Mouse (Mus musculus) brain, embryonic 14.5 days (tissue): ENCODE data around the gene Zcwpw1. TPM values are rescaled to one million over a fixed set of nuclear protein-coding genes. Genes with fewer than 3 reads are reported as not detected.
"Not testable (repeated sequence)": the region's sequence is repeated elsewhere in the genome, so short reads cannot be mapped to it uniquely, and the experiment has no call there.

Experiments used
- DNase-seq: peaks from one replicate; pipeline ENCODE4 v3.0.0-alpha.2; 2011; ENCODE audit warnings: low read depth
- CTCF ChIP-seq: fragments of 200-500 bp; IDR thresholded peaks from 2 replicates; pipeline ENCODE4 v1.5.1; 2012; ENCODE audit warnings: inconsistent platforms, mild to moderate bottlenecking, moderate library complexity, borderline replicate concordance; ENCODE audit not compliant: insufficient read depth, insufficient read length; ENCODE audit errors: extremely low read depth
- POLR2A ChIP-seq: fragments of 200-500 bp; IDR thresholded peaks from 2 replicates; pipeline ENCODE4 v1.6.1; 2012; ENCODE audit warnings: mild to moderate bottlenecking, inconsistent platforms, borderline replicate concordance; ENCODE audit not compliant: poor library complexity, insufficient read depth, insufficient read length, severe bottlenecking; ENCODE audit errors: extremely low read depth
- polyA plus RNA-seq: library from polyadenylated mRNA; depleted of rRNA; stranded (reverse); fragments of >200 nt; gene quantifications from 2 replicates; pipeline ENCODE4 v1.2.3, GENCODE M21; 2012

Gene Zcwpw1
- polyA plus RNA-seq, 1 experiment, result 8.2 TPM

DNA sequence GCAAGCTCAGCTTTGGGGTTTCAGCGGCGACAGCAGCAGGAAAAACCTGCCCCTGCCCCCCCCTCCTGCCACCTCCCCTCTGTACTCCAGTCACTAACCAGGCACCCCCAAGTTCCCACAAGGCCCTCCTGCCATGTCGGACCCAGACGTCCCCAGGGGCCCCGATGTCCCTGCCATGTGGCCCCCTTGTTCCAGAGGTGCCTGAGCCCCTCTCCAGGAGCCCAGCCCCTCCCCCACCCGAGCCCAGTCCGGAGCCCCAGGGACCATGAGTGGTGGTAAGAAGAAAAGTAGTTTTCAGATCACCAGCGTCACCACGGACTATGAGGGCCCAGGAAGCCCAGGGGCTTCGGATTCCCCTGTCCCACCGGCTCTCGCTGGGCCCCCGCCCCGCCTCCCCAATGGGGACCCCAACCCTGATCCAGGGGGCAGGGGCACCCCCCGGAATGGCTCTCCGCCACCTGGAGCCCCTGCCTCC, 40.7 kb upstream of the Zcwpw1 start:
- DNase-seq, result no peak
- TF ChIP-seq CTCF (no peak), POLR2A (no peak)

DNA sequence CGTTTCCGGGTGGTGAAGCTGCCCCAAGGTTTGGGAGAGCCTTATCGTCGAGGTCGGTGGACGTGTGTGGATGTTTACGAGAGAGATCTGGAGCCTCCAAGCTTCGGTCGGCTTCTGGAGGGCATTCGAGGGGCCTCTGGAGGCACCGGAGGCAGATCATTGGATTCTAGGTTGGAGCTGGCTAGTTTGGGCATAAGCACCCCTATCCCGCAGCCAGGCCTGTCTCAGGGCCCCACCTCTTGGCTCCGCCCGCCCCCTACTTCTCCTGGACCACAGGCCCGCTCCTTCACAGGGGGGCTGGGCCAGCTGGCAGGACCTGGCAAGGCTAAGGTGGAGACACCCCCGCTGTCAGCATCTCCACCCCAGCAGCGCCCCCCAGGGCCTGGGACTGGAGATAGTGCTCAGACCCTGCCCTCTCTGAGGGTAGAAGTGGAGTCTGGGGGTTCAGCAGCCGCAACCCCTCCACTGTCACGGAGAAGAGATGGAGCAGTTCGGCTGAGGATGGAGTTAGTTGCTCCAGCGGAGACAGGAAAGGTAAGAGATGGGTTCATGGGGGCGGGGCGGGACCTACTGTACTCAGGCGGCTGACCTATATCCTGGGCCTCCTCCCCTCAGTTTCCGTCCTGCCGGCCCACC, 40.2 kb upstream of the Zcwpw1 start:
- peak; percentile 62 for DNase-seq
- TF ChIP-seq CTCF, result no peak

DNA sequence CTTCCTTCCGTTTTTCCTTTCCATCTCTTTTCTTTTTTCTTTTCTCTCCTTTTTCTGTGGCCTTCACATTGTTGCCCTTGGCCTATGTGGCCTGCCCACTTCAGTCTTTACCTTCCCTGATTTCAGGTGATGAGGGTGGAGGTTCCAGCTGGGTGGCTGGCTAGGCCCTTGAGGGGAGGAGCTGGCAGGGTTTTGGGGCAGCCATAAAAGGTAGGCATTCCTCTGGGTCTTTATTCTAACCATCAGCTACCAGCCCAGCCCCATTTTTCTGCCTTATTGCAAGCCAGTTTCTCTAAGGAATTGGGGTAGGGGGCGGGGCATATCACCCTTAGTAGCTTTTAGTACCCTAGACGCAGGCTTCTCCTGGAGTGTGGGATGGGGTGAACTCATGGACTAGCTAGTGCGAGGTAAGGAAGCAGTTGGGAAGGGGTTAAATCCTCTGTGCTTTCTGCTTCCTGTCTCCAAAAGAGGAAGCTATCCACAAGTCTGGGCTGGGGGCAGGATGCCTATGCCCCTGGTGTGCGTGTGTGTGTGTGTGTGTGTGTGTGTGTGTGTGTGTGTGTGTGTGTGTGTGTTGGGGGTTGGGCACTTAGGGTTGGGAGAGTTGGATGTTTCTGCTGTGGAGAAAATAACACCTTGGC, 39.3 kb upstream of the Zcwpw1 start:
- DNase-seq, result no peak
- no peak for TF ChIP-seq POLR2A
- TF ChIP-seq CTCF, result no peak

DNA sequence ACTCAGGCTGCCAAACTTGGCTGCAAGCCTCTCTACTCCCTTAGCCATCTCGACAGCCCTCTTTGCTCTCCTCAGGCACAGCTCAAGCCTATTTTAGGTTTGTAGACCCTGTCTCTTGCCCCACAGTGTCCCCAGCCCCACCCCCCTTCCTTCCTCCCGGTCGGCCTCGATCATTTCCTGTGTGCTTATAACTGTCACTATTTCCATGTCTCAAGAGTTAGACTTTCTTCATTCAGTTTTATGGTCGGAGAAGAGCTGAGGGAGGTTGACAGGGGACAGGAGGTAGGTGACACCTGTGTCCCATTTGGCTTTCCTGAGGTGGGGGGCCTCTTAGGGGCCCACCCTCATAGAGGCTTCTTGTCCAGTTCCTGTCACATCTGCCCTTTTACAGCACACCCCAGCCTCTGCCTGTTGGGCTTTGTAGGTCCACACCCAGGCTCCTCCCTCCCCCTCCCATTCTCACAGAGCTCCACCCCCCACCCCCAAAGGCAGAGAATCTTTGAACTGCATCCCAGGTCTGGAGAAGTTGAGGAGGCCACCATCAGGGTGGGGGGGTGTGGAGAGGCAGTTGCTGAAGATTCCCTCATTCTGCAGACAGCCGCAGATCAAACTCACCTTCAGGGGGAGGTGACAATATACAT, 38.3 kb upstream of the Zcwpw1 start:
- TF ChIP-seq POLR2A (no peak), CTCF (no peak)
- no peak for DNase-seq

DNA sequence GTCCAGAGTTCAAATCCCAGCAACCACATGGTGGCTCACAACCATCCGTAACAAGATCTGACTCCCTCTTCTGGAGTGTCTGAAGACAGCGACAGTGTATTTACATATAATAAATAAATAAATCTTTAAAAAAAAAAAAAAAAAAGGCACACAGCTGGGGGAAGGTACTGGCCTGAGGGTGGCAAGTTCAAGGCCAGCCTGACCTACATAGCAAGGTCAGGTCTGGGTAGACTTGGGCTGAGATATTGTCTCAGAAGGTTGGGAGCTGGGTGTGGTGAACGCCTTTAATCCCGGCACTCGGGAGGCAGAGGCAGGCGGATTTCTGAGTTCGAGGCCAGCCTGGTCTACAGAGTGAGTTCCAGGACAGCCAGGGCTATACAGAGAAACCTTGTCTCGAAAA, 37.4 kb upstream of the Zcwpw1 start:
- not testable (repeated sequence) for DNase-seq

DNA sequence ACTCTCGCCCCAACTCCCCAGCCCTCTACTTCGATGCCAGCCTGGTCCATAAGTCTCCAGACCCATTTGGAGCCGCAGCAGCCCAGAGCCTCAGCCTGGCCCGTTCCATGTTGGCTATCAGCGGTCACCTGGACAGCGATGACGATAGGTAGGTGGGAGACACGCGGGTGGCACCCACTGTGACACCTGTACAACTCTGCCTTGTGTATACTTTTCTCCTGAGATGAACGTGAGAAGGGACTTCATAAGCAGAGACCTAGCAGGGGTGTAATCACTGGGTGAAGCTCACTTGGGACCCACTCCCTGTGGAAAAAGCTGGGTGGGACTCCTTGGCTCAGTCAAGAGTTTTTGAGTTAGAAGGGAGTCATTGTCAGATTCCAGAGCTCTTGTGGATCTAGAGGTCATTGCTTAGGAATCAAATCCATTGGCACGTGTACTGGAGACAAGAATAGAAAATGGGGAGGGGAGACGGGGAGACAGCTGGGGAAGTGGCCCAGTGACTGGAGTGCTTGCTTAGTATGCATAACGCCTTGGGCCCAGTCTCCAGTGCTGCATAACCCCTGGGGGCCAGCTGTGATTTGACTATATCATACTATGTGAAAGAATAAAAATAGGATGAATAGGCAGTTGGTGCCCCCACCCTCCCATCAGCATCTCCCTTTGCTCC, 36.2 kb upstream of the Zcwpw1 start:
- DNase-seq, result no peak
- TF ChIP-seq POLR2A, result no peak
- TF ChIP-seq CTCF, result no peak

DNA sequence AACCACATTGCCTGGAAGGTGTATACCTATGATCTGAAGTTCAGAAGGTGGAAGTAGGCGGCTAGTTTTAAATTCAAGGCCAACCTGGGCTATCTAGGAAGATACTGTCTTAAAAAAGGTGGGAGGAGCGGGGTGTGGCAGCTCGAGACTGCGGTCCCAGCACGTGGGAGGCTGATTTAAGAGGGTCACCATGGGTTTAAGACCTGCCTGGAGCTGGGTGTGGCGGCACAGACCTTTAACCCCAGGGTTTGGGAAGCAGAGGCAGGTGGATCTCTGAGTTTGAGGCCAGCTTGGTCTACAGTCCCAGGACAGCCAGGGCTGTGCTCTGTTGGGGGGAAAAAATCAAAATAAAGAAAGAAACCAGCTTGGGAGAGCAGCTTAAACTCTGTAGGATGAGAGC, 35.6 kb upstream of the Zcwpw1 start:
- TF ChIP-seq POLR2A (no peak), CTCF (no peak)
- DNase-seq, result no peak

DNA sequence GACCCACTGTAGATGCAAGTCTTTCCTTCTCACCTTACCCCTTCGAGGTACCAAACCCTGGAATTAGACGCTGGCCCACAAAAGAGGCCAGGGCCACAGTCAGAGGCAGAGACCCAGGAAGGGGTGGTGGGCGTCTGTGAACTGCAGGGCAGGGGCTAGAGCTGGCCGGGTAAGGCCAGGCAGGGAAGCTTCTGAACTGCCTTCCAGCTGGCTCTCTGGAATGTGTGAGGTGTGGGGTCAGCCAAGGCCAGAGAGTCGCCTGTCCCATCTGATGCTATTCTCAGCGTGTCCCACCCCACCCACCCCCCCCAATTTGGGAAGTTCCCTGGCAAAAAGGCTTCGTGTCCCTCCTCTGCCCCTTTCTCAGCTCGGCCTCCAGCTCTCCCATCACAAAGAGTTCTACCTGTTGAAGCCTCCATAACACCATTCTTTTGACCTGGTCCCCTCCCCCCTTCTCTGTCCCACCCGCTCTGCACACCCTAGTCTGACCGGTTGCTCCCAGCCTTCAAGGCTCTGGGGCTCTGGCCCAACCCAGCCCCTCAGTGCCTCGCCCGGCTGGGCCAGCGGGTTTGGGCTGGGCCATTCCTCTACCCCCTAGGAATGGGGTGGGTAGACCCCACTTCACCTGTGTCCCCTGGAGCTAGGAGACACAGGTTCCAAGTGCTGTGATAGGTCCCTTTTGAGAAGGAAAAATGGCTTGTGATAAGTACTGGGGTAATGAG, 34.3 kb upstream of the Zcwpw1 start:
- no peak for DNase-seq
- TF ChIP-seq POLR2A (no peak), CTCF (no peak)

DNA sequence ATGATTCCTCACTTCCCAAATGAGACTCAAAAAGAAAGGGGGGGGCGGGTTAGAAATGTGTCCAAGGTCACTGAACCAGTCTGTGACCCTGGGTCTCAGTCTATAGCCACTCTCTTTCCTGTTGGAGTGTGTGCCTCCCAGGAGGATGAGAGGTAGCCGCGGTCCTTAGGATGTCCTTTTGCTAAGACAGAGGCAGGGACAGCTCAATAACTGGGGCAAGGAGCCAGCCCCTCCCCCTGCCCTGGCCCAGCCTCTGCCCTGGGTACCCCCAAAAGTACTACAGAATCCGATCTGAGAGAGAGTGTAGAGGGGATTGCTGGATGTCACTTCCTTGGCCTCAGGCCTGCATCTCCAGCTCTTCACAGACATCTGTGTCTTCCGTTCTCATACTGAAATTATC, 32.2 kb upstream of the Zcwpw1 start:
- DNase-seq, result no peak
- TF ChIP-seq CTCF (no peak), POLR2A (no peak)

DNA sequence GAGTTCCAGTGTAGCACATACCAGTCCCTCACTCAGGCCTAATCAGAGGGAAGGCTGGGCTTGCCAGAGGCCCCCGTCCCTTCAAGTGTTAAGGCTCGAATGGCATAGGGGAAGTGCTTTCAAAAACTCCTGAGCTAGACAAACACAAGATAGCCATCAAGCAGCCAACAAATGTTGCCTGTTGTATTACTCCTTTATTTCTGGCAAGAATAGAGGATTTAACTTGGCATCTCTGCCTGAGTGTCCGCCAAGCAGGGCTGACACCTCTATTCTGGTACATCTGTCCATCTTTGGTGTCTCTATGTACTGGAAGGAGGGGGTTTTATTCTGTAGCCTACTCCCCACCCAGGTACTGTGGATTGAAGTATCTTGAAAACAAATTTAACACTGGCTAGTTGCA, 31.5 kb upstream of the Zcwpw1 start:
- peak; percentile 59 for DNase-seq
- no peak for TF ChIP-seq CTCF
- no peak for TF ChIP-seq POLR2A

DNA sequence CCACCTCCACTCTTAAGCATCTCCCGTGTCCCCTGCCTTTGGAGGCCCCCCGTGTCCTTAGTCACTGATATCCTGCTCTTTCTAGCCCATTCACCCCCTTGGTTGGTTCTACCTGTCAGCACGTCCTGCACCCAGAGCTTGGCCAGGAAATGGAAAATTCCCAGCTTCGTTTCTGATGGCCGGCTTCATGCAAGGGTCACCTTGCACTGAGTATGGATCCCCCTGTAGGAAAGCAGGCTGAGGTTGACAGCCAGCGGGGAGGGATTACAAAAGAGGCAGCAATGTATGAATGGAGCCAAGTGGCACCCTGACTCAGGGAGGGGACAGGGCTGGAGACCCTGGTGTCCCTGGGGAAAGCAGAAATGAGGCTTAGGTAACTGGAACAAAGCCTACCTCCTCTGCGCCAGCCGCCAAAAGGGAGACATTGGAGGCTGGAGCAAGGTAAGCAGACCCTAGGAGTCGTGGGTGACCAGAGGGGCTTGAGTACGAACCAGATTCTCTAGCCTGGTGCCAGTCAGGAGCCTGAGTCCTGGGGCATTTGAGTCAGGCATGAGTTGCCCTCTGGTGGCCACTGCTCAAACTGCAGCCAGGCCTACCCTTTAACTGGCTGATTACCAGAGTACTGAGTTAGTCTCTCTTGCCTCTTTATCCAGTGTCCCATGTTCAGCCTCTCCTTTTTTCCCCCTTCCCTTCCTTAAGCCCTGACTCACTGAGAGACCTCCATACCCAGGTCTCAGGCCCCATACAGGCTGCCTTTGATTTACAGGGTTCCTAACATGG, 30.5 kb upstream of the Zcwpw1 start:
- no peak for TF ChIP-seq POLR2A
- TF ChIP-seq CTCF, result peak; percentile 99
- DNase-seq, result peak; percentile 92

GRCm38 (mm10) chr5:137757887-137758286, 29.7 kb upstream of the Zcwpw1 start:
- TF ChIP-seq CTCF (no peak), POLR2A (no peak)
- DNase-seq, result peak; percentile 93
